Mouse (Mus musculus) MN1 (cell line): Measurements from ENCODE around the gene Rnf225.
A peak's percentile ranks its signal among the peaks of the same experiment; 100 is the strongest.
"Not testable (repeated sequence)": the region's sequence is repeated elsewhere in the genome, so short reads cannot be mapped to it uniquely, and the experiment has no call there.

Experiments used
- DNase-seq: peaks from one replicate; pipeline ENCODE4 v3.0.0-alpha.2; 2016; ENCODE audit warnings: low spot score

The Rnf225 gene

GRCm38 (mm10) chr7:12927693-12928589 is 725 bp downstream of the Rnf225 start:
- no peak for DNase-seq

- no peak for DNase-seq
Observed at GRCm38 (mm10) chr7:12933615-12934140, 6.5 kb downstream of the Rnf225 start.

GRCm38 (mm10) chr7:12934808-12935207 is 7.6 kb downstream of the Rnf225 start:
- no peak for DNase-seq

- DNase-seq, result not testable (repeated sequence)
Observed at GRCm38 (mm10) chr7:12937254-12937803, 10.1 kb downstream of the Rnf225 start.

- DNase-seq, result no peak
Observed at GRCm38 (mm10) chr7:12940599-12940998, 13.4 kb downstream of the Rnf225 start.

GRCm38 (mm10) chr7:12943488-12943887 is 16.3 kb downstream of the Rnf225 start:
- DNase-seq, result no peak

- peak; percentile 97 for DNase-seq
Observed at GRCm38 (mm10) chr7:12949032-12949871, 22.0 kb downstream of the Rnf225 start.

- no peak for DNase-seq
Observed at GRCm38 (mm10) chr7:12949872-12950229, 22.6 kb downstream of the Rnf225 start.

- DNase-seq, result no peak
Observed at GRCm38 (mm10) chr7:12954896-12955295, 27.7 kb downstream of the Rnf225 start.

- DNase-seq, result no peak
Observed at GRCm38 (mm10) chr7:12957511-12957910, 30.3 kb downstream of the Rnf225 start.

GRCm38 (mm10) chr7:12958948-12959347 is 31.7 kb downstream of the Rnf225 start:
- DNase-seq, result no peak

- DNase-seq, result no peak
Observed at GRCm38 (mm10) chr7:12959718-12960117, 32.5 kb downstream of the Rnf225 start.

- peak; percentile 88 for DNase-seq
Observed at GRCm38 (mm10) chr7:12961511-12962141, 34.4 kb downstream of the Rnf225 start.

- peak; percentile 86 for DNase-seq
Observed at GRCm38 (mm10) chr7:12965678-12966091, 38.5 kb downstream of the Rnf225 start, which contains the start of gene Zfp324. Zfp324 (plus strand) TSS chr7:12965838.

GRCm38 (mm10) chr7:12966104-12966845 is 39.1 kb downstream of the Rnf225 start:
- DNase-seq, result peak; percentile 35

- DNase-seq, result no peak
Observed at GRCm38 (mm10) chr7:12970906-12971305, 43.7 kb downstream of the Rnf225 start.

- DNase-seq, result peak; percentile 97
Observed at GRCm38 (mm10) chr7:12977682-12978389, 50.6 kb downstream of the Rnf225 start, which contains the start of gene Zfp446. Zfp446 (plus strand) TSS chr7:12977848.

GRCm38 (mm10) chr7:12978931-12979722 is 51.9 kb downstream of the Rnf225 start:
- no peak for DNase-seq

GRCm38 (mm10) chr7:12979776-12980175 is 52.6 kb downstream of the Rnf225 start:
- DNase-seq, result no peak
